Mouse (Mus musculus) testis, postnatal 10 days (tissue): Measurements from ENCODE around the gene Arfgap3.
"Not testable (repeated sequence)": the region's sequence is repeated elsewhere in the genome, so short reads cannot be mapped to it uniquely, and the experiment has no call there.

Experiments
- DNase-seq: peaks from one replicate; pipeline ENCODE4 v3.0.0; 2021; ENCODE audit warnings: low spot score

Arfgap3 gene

DNA sequence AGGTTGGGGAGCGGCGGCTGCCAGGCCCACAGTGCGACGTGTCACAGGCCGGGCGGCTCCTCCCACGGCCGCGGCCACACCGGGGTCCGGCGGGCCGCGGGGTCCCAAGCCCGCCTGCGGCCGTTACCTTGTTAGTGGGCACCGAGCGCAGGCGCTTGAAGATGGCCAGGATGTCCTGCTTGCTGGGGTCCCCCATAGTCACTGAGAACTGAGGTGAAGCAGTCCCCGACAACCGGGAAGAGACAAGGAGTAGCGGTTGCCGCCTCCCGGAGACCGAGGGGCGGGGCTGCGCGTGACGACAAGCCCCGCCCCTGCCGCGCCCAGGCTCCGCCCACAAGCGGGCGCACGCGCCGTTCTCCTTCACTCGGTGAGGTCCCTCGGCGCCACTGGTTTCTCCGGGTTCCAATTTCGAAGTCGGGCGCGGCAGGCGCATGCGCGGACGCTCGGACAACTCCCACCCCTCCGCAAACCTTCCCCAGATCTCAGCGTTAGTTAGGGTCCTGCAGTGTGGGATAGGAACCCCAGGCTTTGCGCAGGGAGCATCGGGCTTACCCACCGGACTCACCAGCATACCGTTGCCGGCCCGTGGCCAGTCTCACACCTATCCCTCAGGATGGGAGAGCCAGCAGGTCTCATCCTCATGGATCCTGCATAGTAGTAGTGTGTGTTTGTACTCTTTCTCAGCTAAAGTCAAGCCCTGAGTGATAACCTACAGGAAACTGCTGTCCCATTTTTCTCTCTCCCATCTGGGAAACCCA, at the start of gene Arfgap3:
TSS of gene Arfgap3 (minus strand) at position 294 of the 758 bp plus-strand sequence.
- DNase-seq = peak; percentile 97

DNA sequence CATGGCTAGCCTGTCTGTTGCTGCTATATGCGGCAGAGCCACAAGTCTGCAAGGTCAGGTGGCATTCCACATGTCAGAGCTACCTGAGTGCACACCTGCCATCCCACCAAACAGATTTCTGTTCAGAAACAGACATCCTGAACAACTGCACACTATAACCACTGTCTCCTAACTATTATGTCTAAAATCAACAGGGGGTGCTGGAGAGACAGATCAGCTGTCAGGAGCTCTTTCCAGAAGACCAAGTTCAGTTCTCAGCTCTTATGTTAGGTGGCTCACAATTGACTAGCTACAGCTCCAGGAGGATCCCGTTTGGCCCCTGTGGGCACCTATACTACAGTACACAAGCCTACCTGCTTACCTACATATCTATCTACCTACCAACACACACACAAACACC, 42.7 kb upstream of the Arfgap3 start:
- DNase-seq = no peak

DNA sequence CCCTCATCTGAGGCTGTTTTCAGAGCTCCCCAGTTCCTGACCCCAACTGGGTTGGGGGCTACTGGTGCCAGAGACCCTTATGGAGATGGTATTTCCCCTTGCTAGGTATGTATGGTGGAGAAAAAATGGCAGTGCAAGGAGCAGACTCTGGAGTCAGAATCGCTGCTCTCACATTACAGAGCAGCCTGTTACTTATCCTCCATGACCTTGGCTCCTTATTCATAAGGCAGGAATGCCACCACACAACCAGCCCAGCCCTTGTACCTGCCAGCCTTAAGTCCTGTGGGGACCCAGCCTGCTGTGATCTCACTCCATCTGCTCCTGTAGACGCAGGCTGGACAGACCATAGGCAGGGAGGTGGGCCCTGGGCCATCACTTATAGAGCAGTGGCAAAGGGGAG, 37.9 kb upstream of the Arfgap3 start:
- DNase-seq = no peak

DNA sequence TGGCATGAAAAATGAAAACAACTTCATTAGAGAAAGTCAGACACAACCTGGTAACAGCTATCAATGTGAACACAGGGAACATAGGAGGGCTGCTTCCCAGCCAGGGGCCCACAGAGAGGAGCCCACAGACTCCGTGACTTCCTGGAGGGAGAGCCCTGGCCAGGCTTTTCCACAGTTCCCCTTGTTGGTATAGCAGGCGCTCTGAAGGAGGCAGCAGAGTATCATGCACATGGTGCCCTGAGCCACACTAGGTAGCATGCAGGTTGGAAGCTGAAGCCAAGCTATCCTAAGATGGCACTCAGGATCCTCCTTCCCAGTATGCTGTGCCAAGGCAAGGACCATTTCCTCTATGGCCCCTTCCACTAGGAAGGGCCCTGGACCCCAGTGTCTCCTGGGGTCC, 33.6 kb upstream of the Arfgap3 start:
- DNase-seq = no peak

DNA sequence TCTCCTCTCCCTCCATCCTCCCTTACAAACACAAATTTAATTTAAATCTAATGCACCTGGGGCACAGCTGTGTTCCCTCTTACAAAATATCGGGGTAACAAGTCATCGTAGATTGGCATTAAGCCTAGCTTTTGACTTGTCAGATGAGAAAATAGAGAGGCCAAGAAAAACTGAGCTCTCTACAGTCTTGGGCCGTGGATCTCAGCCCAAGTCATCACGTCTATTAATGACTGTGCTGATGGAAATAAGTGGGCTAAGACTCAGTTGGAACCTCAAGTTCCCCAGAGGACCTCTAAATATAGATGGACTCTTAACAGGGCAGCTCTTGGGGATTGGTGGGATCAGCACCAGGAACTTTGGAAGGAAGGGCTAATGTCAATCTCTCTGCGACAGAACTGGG, 33.1 kb upstream of the Arfgap3 start:
- no peak for DNase-seq

DNA sequence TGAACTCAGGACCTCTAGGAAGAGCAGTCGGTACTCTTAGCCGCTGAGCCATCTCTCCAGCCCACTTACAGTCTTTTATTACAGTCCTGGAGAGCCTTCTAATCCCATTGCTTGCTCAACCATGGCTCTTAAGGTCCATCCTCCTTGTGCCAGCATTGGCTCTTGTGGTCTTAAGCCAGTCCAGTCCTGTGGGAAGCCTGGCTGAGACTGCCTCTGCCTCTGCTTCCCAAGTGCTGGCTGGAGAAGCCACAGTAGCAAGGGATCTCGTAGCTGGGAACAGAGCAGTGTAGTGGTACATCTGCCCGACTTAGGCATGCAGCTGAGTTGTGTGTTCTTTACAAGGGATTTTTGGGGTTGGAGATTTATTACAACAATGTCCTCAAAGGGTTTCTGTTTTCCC, 32.4 kb upstream of the Arfgap3 start:
- no peak for DNase-seq

DNA sequence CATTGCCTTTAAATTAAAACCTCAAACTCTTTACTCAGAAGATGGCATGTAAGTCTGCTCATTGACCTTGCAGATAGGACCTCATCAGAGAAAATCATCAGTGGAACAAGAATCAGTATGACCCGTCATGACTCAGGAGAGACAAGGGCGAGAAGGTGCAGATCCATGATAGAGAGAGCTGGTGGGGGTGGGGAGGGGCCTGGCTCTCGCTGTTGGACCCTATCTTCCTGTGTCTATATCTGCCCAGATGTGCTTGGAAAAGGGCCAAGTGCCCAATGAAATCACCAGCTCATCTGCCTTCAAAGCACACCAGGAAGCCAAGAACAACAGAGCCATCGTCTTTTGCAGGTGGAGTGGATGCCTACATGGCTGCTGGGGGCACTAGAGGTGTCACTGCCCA, 27.1 kb upstream of the Arfgap3 start:
- no peak for DNase-seq

DNA sequence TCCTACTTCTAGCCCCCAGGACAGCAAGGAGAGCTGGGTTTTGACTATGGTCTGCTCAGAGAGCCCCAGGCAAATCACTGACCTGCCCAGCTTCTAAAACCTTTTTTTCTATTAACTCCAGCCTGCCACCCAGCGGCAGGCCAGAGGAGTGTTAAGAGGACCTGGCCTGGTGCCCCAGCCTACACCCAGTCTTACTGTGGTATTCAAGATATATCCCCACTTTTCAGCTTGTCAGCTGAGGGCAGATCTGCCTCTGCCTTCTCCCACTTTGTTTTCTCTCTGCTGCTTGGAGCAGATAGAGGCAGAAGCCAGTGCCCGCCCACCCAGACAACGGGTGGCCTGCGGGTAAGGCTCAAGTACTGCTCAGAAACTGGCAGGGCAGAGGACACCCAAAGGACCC, 25.1 kb upstream of the Arfgap3 start:
- DNase-seq = peak; percentile 81

DNA sequence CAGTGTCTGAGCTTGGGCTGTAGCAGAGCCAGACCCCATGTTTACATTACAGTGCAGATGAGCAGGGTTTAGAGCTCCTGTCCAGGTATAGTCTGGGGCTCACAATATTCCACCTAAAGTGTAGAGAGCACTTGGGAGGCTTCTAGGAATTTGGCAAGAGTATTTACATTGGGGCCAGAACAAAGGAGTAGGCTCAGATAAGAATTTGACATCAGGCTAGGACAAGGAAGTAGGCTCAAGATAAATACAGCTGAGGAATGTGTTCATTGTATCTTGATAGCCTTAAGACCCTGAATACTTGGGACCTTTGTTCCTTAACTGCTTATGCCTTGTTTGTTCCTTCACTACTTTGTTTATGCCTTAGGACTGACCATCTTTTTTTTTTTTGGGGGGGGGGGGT, 24.0 kb upstream of the Arfgap3 start:
- no peak for DNase-seq

DNA sequence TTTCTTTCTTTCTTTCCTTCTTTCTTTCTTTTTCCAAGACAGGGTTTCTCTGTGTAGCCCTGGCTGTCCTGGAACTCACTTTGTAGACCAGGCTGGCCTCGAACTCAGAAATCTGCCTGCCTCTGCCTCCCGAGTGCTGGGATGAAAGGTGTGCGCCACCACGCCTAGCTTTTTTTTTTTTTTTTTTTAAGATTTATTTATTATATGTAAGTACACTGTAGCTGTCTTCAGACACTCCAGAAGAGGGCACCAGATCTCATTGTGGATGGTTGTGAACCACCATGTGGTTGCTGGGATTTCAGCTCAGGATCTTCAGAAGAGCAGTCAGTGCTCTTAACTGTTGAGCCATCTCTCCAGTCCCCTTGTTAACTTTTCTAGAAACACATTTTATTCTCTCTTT, 18.7 kb upstream of the Arfgap3 start:
- not testable (repeated sequence) for DNase-seq

DNA sequence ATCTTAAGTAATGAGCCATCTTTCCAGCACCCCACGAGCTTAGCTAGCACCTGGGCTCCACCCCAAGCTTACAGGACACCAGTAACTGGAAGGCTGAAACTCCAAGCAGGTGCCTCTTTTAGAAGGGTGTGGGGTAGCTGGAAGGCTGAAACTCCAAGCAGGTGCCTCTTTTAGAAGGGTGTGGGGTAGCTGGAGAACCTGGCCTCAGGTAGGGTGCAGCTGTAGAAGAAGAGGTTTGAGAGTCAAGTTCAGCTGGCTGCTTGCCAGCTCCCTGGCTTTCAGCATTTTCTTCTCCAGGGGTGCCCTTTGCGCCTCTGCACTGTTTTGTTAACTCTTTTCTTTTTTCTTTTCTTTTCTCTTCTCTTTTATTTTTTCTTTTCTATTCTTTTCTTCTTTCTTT, 18.2 kb upstream of the Arfgap3 start:
- peak; percentile 63 for DNase-seq

DNA sequence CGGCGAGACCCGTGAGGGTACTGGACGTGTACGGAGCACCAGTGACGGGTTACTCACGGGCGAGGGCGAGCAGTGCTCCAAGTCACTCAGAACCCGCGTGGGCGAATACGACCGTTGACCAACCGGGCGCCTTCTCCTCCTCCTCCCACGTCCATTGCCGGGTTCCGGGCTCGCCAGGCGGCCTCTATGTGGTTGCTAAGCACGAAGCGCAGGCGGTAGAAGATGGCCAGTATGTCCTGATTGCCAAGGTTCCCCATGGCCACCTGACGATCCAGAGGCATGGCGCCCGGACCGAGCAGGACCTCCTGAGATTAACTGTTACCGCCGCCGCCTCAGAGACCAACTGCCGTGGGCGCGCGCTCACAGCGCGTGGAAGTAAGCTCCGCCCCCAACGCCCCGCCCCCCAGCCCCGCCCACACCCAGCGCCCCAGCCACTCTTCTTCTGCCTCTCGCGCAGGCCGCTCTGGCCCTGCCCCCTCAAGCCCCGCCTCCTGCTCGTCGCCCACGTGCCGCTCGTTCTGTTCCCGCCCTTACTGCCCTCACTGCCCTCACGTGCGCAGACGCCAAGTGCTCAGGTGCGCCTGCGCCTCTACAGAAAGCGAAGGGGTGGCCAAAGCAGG, 17.0 kb upstream of the Arfgap3 start:
- peak; percentile 94 for DNase-seq

DNA sequence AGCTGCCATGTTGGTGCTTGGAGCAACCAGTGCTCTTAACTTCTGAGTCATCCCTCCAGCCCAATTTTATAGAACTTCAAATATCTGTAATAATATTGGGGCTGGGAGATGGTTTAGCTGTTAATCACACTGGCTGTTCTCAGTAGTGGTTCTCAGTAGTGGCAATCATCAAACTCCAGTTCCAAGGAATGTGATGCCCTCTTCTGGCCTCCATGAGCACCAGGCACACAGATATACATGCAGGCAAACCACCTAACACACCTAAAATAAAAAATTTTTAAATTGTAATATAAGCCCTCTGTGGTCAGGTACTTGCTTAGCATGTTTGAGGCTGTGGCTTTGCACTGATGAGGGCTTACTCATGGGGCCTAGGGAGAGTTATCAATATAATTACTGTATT, 15.7 kb upstream of the Arfgap3 start:
- no peak for DNase-seq

DNA sequence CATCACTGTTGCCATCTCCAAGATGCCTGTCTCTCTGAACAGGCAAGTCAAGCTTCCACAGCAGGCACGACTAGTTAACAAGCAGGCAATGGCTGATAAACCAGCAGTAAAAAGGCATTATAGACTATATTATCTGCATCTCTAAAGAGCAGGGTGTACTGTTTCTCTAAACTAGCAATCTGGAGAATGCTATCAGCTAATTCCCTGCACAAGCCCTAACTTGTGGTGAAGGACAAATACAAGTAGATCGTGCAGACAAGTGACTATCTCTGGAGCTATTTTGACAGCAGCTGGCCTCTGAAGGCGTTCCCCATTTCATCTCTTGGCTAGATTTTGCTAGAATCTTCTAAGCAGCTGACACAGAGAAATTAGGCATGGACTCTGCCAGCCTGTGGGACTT, 14.1 kb upstream of the Arfgap3 start:
- no peak for DNase-seq

DNA sequence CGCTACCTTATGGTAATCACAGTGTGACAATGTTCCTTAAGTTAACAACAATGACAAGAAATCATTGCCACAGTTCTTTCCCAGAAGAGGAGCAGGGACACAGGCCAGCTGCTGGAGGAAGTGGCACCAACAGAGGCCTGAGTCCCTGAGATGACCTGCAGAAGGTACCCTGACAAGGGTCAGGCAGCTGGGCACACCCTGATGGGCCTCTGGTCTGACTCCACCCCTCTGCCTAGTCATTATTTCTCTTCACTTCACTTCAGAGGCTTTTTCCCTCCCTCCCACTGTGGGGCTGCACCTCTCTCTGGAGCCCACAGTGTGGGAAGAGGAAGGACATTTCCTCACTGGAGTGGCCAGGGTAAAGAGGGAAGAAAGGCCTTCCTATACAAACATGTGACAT, 12.8 kb upstream of the Arfgap3 start:
- not testable (repeated sequence) for DNase-seq

DNA sequence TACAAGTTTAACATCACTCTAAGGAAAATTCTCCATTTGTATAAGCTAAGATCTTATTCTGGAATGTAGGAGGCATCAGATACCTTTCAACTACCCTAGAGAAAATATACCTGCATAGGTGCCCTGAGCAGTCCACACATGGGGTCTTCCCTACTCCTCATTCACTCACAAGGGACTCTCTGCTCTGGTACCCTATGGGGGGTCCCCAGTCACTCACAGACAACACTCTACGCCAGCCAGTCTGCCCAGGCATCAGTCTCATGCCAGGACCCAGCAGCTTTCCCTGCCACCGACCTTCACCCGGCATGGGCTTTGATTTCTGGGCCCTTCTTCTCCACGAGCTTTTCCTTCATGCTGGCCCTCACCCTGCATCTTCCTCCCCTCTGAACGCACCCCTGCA, 10.9 kb upstream of the Arfgap3 start:
- not testable (repeated sequence) for DNase-seq

DNA sequence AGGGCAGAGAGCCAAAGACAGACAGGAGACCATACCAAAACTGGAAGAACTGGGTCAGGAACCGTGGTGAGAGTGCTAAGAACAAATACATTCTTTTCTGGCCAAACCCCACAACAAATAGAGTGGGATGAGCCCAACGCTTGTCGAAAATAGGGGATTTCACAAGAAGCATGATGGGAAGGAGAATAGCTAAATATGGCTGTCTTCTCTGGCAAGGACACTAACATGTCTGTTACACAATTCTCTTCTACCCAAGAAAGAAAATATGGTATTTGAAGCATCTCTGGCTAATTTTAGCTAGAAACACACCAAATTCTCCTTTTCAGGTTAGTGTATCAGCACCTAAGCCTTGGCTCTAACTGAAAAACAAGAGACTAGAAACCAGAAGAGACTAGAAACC, 10.1 kb upstream of the Arfgap3 start:
- DNase-seq = no peak

DNA sequence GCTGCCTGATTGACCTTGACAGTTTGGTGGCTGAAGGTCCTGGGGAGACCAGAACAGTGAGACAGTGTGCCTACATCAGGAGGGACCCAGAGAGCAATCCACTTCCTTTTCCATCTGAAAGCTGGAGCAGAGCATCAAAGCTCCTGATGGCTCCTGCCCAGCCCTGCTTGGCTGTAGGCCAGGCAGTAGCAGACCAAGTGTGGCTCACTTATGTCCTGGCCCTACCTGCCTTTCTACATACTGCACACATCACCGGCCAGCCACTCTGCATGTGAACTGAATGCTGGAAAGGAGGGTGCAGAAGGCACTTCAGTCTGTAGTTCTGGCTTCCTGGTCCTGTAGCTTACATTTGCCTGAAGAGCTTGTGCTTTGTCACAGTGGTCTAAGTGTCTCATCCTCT, 8.4 kb upstream of the Arfgap3 start:
- no peak for DNase-seq

DNA sequence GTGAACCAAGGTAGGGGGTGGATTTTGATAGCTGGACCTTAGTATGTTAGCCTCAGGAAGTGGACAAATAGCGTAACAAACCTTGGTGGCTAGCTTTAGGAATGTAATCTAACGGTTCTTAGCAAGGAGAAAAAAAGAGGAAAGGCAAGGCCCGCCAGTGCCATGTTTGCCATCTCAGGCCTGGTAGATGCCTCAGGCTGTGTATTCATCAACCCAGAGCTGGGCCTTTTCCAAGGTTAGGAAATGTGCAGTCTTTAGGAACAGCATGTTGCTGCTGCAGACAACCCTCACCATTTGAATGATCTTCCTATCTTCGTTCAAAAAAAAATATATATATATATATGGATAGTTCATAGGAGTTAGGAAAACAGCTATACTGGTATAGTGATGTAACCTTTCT, 1.5 kb upstream of the Arfgap3 start:
- no peak for DNase-seq

DNA sequence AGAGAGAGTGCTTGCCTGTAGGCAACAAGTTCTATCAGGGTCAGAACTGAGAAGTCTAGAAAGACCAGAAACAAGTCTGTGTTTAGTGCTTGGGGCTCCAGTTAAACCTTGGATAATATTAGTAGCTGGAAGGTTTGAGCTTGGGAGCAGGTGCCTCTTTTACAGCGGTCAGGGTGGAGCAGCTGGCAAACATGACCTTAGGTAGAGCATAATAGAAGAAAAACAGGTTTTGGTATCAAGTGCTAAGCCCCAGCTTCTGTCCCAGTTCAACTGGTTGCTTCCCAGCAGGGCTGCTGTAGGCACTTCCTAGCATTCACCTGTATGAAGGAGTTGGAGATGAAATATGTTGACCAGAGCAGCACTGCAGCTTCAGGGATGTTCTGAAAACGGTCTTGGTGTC, 812 bp upstream of the Arfgap3 start:
- no peak for DNase-seq

DNA sequence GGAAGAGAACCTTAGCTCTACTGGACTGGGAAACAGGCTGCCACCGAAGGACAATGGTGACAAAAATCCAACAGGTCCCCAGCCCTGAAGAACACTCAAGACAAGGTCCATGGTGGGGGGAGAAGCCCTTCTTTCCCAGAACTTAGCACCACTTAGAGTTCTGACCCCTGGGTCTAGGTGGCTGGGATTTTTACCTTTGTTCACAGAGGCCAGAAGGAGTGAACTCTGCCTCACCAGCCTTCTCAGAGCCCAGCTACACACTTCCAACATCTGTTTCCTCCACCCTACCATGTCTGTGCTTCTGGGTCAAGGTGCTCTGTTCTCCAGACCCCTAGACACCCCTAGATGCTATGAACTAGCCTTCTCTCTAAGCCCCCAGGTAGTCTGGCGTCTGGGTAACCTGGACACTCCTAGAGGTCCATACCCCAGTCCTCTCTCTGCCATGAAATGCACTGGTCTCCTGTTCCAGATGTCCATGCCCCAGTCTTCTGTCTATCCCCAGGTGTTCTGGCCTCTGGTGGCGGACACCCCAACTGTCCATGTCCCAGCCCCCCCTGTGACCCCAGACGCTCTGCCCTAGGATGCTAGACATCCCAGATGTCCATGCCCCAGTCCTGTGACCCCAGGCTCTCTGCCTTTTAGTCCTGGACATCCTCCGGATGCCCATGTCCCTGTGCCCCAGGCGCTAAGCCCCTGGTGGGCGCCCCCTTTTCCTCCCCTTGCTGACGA, 658 bp downstream of the Arfgap3 start:
- no peak for DNase-seq

DNA sequence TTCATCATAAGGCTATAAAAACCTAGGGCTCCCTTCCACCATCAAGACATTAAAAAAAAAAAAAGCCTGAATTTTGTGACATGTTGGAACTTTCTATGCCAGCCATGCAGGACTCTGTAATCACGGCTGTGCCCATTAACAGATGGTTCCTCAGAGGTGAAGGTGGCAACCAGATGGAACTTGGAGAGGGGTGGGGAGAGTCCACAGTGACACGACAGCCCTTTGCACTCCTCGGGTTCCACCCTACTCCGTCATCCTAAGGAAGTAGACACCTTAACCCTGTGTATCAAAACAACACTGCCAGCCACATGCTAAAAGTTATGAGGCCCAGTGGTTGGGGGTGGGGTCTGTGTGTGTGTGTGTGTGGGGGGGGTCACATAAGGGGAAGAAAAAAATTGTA, 1.3 kb downstream of the Arfgap3 start:
- DNase-seq = no peak

DNA sequence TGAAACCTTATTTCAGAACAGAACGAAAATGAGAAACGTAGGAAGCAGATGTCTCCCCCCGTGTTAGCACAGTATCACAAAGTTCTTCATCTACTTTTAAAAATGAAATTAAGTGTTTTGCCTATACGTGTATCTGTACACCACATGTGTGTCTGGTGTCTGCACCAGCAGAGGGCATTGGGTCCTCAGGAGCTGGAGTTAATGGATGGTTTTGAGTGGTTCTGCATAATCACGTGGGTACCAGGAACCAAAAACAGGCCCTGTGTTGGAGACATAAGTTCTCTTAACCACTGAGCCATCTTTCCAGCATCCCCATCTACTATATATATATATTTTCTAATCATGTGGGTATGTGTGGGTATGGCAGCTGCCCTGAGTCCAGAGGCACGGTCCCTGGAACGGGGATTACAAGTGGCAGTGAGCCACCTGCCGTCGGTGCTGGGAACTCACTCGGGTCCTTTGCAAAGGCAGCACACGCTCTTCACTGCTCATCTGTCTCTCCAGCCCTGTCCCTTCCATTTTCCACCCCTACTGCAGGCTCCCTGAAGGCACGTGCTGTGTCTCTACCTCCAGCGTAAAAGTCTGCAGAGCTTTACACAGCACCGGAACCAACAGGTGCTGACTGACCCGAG, 4.0 kb downstream of the Arfgap3 start:
- DNase-seq = no peak
